Mouse (Mus musculus): ENCODE measurements at regions not wholly inside any gene's neighbourhood (a gene's known extent, or its start where the extent isn't known, plus 50 kb on each side); places are given as distances from the start of the nearest gene placed in this dataset.

DNA sequence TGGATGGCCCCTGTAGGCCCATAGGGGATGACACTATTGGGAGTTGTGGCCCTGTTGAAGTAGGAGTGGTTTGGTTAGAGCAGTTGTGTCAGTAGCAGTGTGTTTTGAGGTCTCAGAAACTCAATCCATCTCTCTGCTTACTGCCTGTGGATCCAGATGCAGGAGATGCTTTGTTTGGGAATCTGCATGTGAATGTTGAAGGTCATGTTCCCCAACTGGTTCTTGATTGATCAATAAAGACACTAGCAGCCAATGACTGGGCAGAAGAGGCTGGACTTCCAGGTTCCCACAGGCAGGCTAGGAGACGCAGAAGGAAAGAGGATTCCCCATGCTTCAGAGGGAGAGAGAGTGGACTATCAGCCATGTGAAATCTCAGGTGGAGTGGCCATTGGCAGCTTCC, 1309.9 kb downstream of the Gm37988 start:
- TF ChIP-seq POLR2A (IDR thresholded peaks at IDR 0.05; ENCODE audit: low read depth, low read length) (no peak), CTCF (conservative IDR thresholded peaks at IDR 0.05; ENCODE audit: insufficient read depth, insufficient read length, low read depth, low read length) (no peak)

Measured in kidney, adult 2 months (tissue).